Mouse (Mus musculus): Measurements from ENCODE around the gene Lrp6. TPM values are rescaled to one million over a fixed set of nuclear protein-coding genes. Genes with fewer than 3 reads are reported as not detected.

Gene Lrp6
- polyA plus RNA-seq, 1 experiment from 2014 or later: 25.3 TPM

DNA sequence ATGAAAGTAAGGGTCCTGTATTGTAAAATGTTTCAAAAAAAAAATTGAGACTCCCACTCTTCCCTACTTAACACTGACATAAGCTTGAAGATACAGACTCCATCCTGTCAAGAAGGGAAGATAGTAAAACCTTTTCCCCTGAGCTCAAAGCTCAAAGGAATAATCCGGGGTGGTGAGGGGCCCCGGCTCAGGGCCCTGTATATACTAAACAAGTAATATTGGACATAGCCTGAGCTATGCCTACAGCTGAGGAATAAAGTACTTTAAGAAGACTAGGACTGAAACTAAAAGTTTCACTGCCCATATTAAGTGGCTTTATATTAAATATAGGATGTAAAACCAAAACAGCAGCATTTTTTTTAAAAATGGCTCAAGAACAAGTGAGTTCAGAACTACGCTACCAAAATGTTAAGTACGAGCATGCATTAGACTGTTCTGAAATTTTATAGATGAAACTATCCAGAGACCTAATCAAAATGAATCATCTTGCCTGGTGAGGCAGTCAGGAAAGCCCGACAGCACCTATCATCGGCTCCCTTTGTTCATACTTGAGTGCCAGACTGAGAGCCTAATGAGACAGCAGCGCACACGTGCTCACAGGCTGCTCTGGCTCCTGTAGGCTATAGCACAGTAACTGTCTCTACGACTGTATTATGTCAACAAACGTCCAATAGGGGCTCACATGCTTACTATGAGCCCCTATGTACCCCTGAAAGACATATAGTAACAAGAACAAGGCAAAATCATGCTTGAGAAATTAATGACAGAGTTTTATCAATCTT is 66.2 kb downstream of the Lrp6 start:
- H3K27ac ChIP-seq: no peak overlapping the region
- WGBS: 76% methylated on average over 10 of the region's 10 CpGs
- H3K36me3 ChIP-seq: peaks cover 56% of the 10 kb centered on the region
- peaks cover 6% of the 10 kb centered on the region; the same call in 1 of the 2 replicates for H3K4me1 ChIP-seq (replicated peaks)
- no peak for DNase-seq (ENCODE audit: low spot score)
- no peaks in the 10 kb centered on the region for H3K9me3 ChIP-seq
- H3K27me3 ChIP-seq (ENCODE audit: insufficient read depth, poor library complexity, severe bottlenecking): no peaks in the 10 kb centered on the region
- no peak overlapping the region for H3K4me3 ChIP-seq

DNA sequence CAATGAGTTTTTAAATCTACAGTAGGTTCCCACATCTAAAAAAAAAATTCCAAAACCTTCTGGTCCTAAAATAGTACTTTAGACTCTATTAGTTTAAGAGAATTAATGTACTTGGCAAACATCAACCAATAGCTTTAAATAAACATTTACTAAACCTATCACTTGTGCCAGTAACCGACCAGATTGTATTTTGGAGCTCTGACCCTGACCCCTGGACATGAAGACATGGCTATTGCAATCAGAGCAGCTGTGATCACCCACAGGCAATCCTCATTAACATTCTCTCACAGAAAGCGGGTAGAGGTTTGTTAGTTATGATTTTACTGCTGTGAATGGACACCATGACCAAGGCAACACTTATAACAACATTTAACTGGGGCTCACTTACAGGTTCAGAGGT is 67.7 kb downstream of the Lrp6 start:
- Histone ChIP-seq H3K36me3 (peaks cover 44% of the 10 kb centered on the region), H3K4me1 (replicated peaks) (0 out of 2 replicates have a peak, but pooled peaks cover 6% of the 10 kb centered on the region), H3K4me3 (no peak overlapping the region), H3K9me3 (no peaks in the 10 kb centered on the region), H3K27ac (no peak overlapping the region), H3K27me3 (ENCODE audit: insufficient read depth, poor library complexity, severe bottlenecking) (no peaks in the 10 kb centered on the region)
- 80% methylated on average over 2 of the region's 2 CpGs for WGBS
- no peak for DNase-seq (ENCODE audit: low spot score)

DNA sequence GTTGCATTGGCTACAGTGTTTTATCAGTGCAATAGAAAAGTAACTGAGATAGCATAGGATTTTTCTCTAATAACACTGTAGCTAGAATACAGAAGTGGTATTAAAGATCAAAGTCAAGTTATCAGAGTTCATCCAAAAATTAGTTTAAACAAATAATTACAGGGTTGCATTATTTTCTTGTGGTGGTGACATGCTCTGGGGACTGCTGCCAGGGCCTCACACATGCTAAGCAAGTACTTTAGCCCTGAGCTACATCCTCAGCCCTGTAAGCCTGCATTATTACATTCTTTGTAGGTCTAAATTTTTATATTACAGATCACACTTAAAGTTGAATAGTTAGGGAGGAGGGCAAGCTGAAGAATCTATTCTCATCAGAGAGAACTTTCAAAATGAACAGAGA is 68.2 kb downstream of the Lrp6 start:
- H3K4me1 ChIP-seq (replicated peaks): 0 out of 2 replicates have a peak, but pooled peaks cover 6% of the 10 kb centered on the region
- H3K4me3 ChIP-seq: no peak overlapping the region
- no peak for DNase-seq (ENCODE audit: low spot score)
- no peaks in the 10 kb centered on the region for H3K9me3 ChIP-seq
- H3K36me3 ChIP-seq: peaks cover 39% of the 10 kb centered on the region
- H3K27ac ChIP-seq: no peak overlapping the region
- no peaks in the 10 kb centered on the region for H3K27me3 ChIP-seq (ENCODE audit: insufficient read depth, poor library complexity, severe bottlenecking)

- H3K27ac ChIP-seq: no peak overlapping the region
- H3K36me3 ChIP-seq: peaks cover 30% of the 10 kb centered on the region
- H3K9me3 ChIP-seq: no peaks in the 10 kb centered on the region
- DNase-seq (ENCODE audit: low spot score): no peak
- no peaks in the 10 kb centered on the region for H3K27me3 ChIP-seq (ENCODE audit: insufficient read depth, poor library complexity, severe bottlenecking)
- 93% methylated on average over 8 of the region's 8 CpGs for WGBS
- no peak overlapping the region for H3K4me3 ChIP-seq
- no peaks in the 10 kb centered on the region for H3K4me1 ChIP-seq (replicated peaks)
These were observed 71.7 kb downstream of the Lrp6 start for GRCm38 (mm10) chr6:134494828-134495698.

GRCm38 (mm10) chr6:134489637-134490036 is 77.1 kb downstream of the Lrp6 start:
- Histone ChIP-seq H3K4me3 (no peak overlapping the region), H3K27me3 (ENCODE audit: insufficient read depth, poor library complexity, severe bottlenecking) (no peaks in the 10 kb centered on the region), H3K27ac (no peak overlapping the region), H3K9me3 (no peaks in the 10 kb centered on the region), H3K4me1 (replicated peaks) (no peaks in the 10 kb centered on the region), H3K36me3 (peaks cover 44% of the 10 kb centered on the region)
- DNase-seq (ENCODE audit: low spot score): no peak
- 84% methylated on average over 9 of the region's 9 CpGs for WGBS

GRCm38 (mm10) chr6:134489130-134489529 is 77.6 kb downstream of the Lrp6 start:
- no peak for DNase-seq (ENCODE audit: low spot score)
- Histone ChIP-seq H3K9me3 (no peaks in the 10 kb centered on the region), H3K36me3 (peaks cover 50% of the 10 kb centered on the region), H3K27me3 (ENCODE audit: insufficient read depth, poor library complexity, severe bottlenecking) (no peaks in the 10 kb centered on the region), H3K4me1 (replicated peaks) (no peaks in the 10 kb centered on the region), H3K27ac (no peak overlapping the region), H3K4me3 (no peak overlapping the region)
- 96% methylated on average over 4 of the region's 4 CpGs for WGBS

DNA sequence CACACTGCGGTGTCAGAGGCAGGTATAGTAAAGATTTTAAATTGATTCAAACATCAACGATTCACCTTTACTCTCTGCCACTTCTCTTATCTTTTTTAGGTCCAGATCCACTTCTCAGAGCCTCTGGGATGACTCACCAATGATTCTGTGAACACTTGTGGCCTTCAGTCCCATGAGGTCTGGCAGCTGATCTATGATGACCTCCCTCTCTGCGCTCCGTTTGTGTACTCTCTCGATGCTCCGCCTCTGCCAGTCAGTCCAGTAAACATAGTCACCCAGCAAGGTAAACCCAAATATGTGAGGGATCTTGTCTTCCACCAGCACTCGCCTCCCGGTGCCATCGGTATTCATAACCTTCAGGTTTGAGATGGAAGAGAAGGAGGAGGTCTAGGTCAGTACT is 80.4 kb downstream of the Lrp6 start:
- Histone ChIP-seq H3K9me3 (no peaks in the 10 kb centered on the region), H3K27ac (no peak overlapping the region), H3K27me3 (ENCODE audit: insufficient read depth, poor library complexity, severe bottlenecking) (no peaks in the 10 kb centered on the region), H3K36me3 (peaks cover 68% of the 10 kb centered on the region), H3K4me1 (replicated peaks) (no peaks in the 10 kb centered on the region), H3K4me3 (no peak overlapping the region)
- DNase-seq (ENCODE audit: low spot score): no peak
- 93% methylated on average over 9 of the region's 9 CpGs for WGBS

DNA sequence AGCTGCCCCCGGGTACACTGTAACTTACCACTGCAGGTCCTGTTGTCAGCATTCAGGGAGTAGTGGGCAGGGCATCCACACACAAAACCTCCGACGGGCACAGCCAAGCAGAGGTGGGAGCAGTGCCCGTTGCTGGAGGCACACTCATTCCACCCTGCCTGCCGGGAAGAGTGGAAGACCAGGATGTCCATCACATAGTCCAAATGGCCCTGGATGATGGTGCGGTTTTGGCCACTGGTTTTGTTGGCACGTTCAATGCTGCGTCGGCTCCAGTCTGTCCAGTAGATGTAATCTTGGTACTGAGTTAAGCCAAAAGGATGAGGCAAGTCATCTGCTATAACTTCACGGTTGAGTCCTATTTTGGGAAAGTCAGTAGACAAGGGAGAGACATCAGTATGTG is 87.3 kb downstream of the Lrp6 start:
- no peak for DNase-seq (ENCODE audit: low spot score)
- no peak overlapping the region for H3K27ac ChIP-seq
- no peaks in the 10 kb centered on the region for H3K9me3 ChIP-seq
- peaks cover 83% of the 10 kb centered on the region for H3K36me3 ChIP-seq
- no peaks in the 10 kb centered on the region for H3K4me1 ChIP-seq (replicated peaks)
- no peak overlapping the region for H3K4me3 ChIP-seq
- WGBS: 97% methylated on average over 10 of the region's 10 CpGs
- H3K27me3 ChIP-seq (ENCODE audit: insufficient read depth, poor library complexity, severe bottlenecking): no peaks in the 10 kb centered on the region

DNA sequence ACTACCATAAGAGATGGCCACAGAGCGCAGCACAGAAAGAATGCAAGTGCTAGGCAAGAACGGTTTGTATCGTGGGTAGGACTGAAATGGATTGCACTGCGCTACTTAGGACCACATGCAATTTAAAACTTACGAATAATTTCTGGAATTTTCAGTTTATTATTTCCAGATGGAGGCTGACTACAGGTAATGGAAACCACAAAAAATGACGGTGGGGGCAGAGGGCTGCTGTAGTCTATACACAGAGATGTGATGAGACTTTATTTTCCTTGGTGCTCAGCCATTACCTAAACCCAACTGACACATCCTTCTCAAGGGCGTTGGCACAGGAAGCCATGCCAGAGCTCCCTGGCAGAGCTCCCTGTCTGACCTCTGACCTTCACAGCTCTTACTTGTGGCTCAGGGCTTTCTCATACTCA is 93.6 kb downstream of the Lrp6 start:
- no peak for DNase-seq (ENCODE audit: low spot score)
- peaks cover 76% of the 10 kb centered on the region for H3K36me3 ChIP-seq
- 78% methylated on average over 7 of the region's 7 CpGs for WGBS

DNA sequence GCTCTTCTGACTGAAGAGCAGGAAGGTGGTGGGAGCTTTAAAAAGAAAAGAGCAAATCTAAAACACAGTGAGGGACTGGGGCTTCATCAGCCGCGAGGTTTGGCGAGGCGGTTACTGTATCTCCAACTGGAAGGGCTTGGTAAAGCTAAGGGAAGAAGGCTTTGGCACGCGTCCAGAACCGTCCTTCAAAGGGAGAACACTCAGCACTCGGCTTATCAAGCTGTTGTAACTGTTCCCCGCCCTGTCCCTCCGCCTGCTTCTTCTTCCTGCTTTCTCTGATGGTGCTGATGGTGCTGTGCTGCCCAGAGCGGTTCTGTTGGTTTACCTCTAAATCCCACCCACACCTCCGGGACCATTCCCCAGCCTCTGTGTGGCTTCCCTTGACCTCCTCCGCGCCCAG is 95.9 kb downstream of the Lrp6 start:
- H3K9me3 ChIP-seq: no peaks in the 10 kb centered on the region
- DNase-seq (ENCODE audit: low spot score): no peak
- H3K27me3 ChIP-seq (ENCODE audit: insufficient read depth, poor library complexity, severe bottlenecking): no peaks in the 10 kb centered on the region
- H3K4me1 ChIP-seq (replicated peaks): no peaks in the 10 kb centered on the region
- no peak overlapping the region for H3K4me3 ChIP-seq
- no peak overlapping the region for H3K27ac ChIP-seq
- H3K36me3 ChIP-seq: peaks cover 78% of the 10 kb centered on the region
- 94% methylated on average over 14 of the region's 14 CpGs for WGBS

More for the DNA sequence above, 93.6 kb downstream of the Lrp6 start:
- Histone ChIP-seq H3K27ac (no peak overlapping the region), H3K9me3 (no peaks in the 10 kb centered on the region), H3K4me1 (replicated peaks) (no peaks in the 10 kb centered on the region), H3K4me3 (no peak overlapping the region), H3K27me3 (ENCODE audit: insufficient read depth, poor library complexity, severe bottlenecking) (no peaks in the 10 kb centered on the region)

GRCm38 (mm10) chr6:134469297-134469696 is 97.5 kb downstream of the Lrp6 start:
- no peaks in the 10 kb centered on the region for H3K9me3 ChIP-seq
- H3K27ac ChIP-seq: no peak overlapping the region
- H3K4me3 ChIP-seq: no peak overlapping the region
- DNase-seq (ENCODE audit: low spot score): no peak
- 98% methylated on average over 2 of the region's 2 CpGs for WGBS
- H3K27me3 ChIP-seq (ENCODE audit: insufficient read depth, poor library complexity, severe bottlenecking): no peaks in the 10 kb centered on the region
- H3K4me1 ChIP-seq (replicated peaks): no peaks in the 10 kb centered on the region
- H3K36me3 ChIP-seq: peaks cover 83% of the 10 kb centered on the region

DNA sequence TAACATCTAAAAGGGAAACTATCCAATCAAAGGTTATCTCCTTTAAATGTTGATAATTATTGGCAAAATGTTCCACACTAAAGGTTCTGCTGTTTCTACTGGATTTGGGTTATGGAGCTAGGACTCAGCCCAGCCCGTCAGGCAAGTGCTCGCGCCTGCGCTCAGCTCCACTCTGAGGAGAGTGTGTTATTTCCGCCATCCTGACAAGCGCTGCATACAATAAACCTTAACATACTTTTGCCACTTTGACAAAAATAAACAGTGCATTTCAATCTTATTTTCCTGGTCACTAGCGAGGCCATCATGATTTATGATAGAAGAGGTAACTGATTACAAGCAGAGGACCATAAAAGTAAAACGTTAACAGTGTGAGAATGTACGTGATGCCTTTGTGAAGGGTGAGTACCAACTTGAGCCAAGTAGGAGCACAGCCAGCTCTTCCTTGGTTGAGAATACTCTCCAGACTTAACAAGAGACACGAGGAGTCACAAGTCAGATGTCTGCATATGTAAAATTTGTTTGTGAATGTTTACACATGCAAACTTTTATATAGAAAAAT is 100.0 kb downstream of the Lrp6 start:
- Histone ChIP-seq H3K36me3 (peaks cover 92% of the 10 kb centered on the region), H3K9me3 (no peaks in the 10 kb centered on the region), H3K27ac (no peak overlapping the region), H3K4me3 (no peak overlapping the region), H3K27me3 (ENCODE audit: insufficient read depth, poor library complexity, severe bottlenecking) (no peaks in the 10 kb centered on the region), H3K4me1 (replicated peaks) (no peaks in the 10 kb centered on the region)
- DNase-seq (ENCODE audit: low spot score): no peak
- 95% methylated on average over 10 of the region's 10 CpGs for WGBS

GRCm38 (mm10) chr6:134461175-134461574 is 105.6 kb downstream of the Lrp6 start:
- H3K27ac ChIP-seq: no peak overlapping the region
- H3K9me3 ChIP-seq: no peaks in the 10 kb centered on the region
- H3K27me3 ChIP-seq (ENCODE audit: insufficient read depth, poor library complexity, severe bottlenecking): no peaks in the 10 kb centered on the region
- DNase-seq (ENCODE audit: low spot score): no peak
- 94% methylated on average over 6 of the region's 6 CpGs for WGBS
- H3K4me1 ChIP-seq (replicated peaks): no peaks in the 10 kb centered on the region
- no peak overlapping the region for H3K4me3 ChIP-seq
- peaks cover 98% of the 10 kb centered on the region for H3K36me3 ChIP-seq
